ENCODE assay signal across 12 mouse cellular contexts in the genomic region with DNA sequence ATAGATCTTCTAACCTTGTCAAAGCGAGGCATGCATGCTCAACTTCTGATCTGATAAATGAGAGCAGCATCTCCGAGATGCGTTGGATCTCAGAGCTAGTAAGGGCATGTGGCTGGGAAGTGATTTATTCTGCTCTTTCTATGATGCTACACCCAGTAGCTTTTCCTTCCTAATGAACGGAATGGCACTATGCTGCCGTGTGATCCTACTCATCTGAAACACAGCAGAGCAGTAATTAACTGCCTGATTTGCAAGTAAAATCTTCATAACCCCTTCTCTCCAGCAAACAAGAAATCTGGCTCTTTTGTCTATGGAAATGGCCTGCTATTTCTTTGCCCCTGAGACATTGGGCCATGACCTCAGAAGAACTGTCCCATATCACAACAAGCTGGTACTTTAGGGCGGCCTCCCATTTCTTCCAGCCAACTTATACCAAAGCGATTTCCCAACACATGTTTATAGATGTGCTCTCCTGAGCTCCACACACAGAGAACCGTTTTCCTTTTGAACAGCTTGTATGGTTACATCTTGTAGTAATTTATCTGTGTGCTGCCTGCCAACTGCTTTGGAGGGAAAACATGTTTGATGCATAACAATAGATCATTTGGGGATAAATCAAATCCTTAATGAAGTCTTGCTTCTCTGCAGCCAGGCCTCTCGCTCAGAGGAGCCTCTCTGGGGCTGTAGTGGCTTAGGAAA.
DNase-seq lines count a peak whose midpoint lies in the region; ATAC-seq and TF ChIP-seq lines count a peak whose summit lies in the region.
"Had no signal": no experiment of that assay in that cellular context is flagged by ENCODE, and none has a peak within 500 bp of the region (broad histone marks: within the 10 kb centered on the region; RNA-seq: fewer than 3 reads in every experiment).

No protein-coding gene starts in this region.

- DNase-seq in gastrocnemius, adult 2 months: peak; percentile 46
- DNase-seq in gastrocnemius, postnatal 4 days (ENCODE audit: low spot score in 2 of 2): no peak
- DNase-seq in lung, postnatal 25 days (ENCODE audit: low spot score): peak; percentile 4
- DNase-seq in lung, postnatal 4 days: no peak
- peak; percentile 81 for DNase-seq in forebrain, embryonic 14.5 days (ENCODE audit: low spot score)
- DNase-seq in urinary bladder, adult 18-20 months (ENCODE audit: low spot score in 2 of 2): no peak
- DNase-seq in cerebellum, adult 8-10 months: no peak
- DNase-seq: kidney, adult 18-20 months; retina, postnatal 1 day had no signal

- no peak for TF ChIP-seq CTCF in gastrocnemius, adult 2 months (IDR thresholded peaks at IDR 0.05)

- no peak overlapping the region for H3K4me2 ChIP-seq in forebrain, embryonic 14.5 days (ENCODE audit: low read length)
- H3K4me2 ChIP-seq in neural tube, embryonic 14.5 days (ENCODE audit: low read depth, low read length): no peak overlapping the region
- H3K4me2 ChIP-seq: midbrain, embryonic 12.5 days had no signal

- intact Hi-C loops in gastrocnemius, adult 2 months (cut with DNase I): no loop called here

- H3K27ac ChIP-seq in gastrocnemius, adult 2 months: peak overlapping the region; percentile 66
- peak overlapping the region; percentile 61; the same call in 1 of the 2 replicates for H3K27ac ChIP-seq in forebrain, embryonic 14.5 days (ENCODE audit: low read depth, low read length)
- 0 out of 2 replicates have a peak overlapping the region, but pooled peaks have one; percentile 12 for H3K27ac ChIP-seq in neural tube, embryonic 14.5 days (ENCODE audit: low read depth, low read length)
- H3K27ac ChIP-seq: midbrain, embryonic 12.5 days had no signal

- H3K36me3 ChIP-seq in forebrain, embryonic 14.5 days (ENCODE audit: control insufficient read depth, insufficient read depth, low read length): no peaks in the 10 kb centered on the region
- H3K36me3 ChIP-seq in neural tube, embryonic 14.5 days (ENCODE audit: control insufficient read depth, insufficient read depth, low read length): no peaks in the 10 kb centered on the region
- H3K36me3 ChIP-seq: midbrain, embryonic 12.5 days had no signal

- peak; percentile 89 for ATAC-seq in forebrain, embryonic 14.5 days
- peak; percentile 82 for ATAC-seq in neural tube, embryonic 14.5 days (ENCODE audit: low read depth)
- ATAC-seq: CD4-positive, CD25-positive, alpha-beta regulatory T cell, adult 4 months had no signal

- peaks cover 9% of the 10 kb centered on the region; the same call in 1 of the 2 replicates for H3K4me1 ChIP-seq in forebrain, embryonic 14.5 days (ENCODE audit: control insufficient read depth, insufficient read depth, low read length)
- H3K4me1 ChIP-seq in neural tube, embryonic 14.5 days (ENCODE audit: control insufficient read depth, insufficient read depth, low read length): no peaks in the 10 kb centered on the region

- H3K27me3 ChIP-seq in forebrain, embryonic 14.5 days (replicated peaks; ENCODE audit: control insufficient read depth, insufficient read depth, low read length): no peaks in the 10 kb centered on the region
- H3K27me3 ChIP-seq in neural tube, embryonic 14.5 days (ENCODE audit: control insufficient read depth, insufficient read depth, low read length): no peaks in the 10 kb centered on the region
- H3K27me3 ChIP-seq: midbrain, embryonic 12.5 days had no signal

- WGBS in forebrain, embryonic 14.5 days: 37% methylated on average over 9 of the region's 9 CpGs
- 43% methylated on average over 9 of the region's 9 CpGs for WGBS in neural tube, embryonic 14.5 days

- no peak overlapping the region for H3K4me3 ChIP-seq in gastrocnemius, adult 2 months
- no peak overlapping the region for H3K4me3 ChIP-seq in forebrain, embryonic 14.5 days (ENCODE audit: low read depth, low read length)
- no peak overlapping the region for H3K4me3 ChIP-seq in neural tube, embryonic 14.5 days (ENCODE audit: low read depth, low read length)
- H3K4me3 ChIP-seq: midbrain, embryonic 12.5 days had no signal

- H3K9ac ChIP-seq in forebrain, embryonic 14.5 days (ENCODE audit: low read length): no peak overlapping the region
- H3K9ac ChIP-seq in neural tube, embryonic 14.5 days (replicated peaks; ENCODE audit: low read depth, low read length): no peak overlapping the region
- H3K9ac ChIP-seq: midbrain, embryonic 12.5 days had no signal

- no peaks in the 10 kb centered on the region for H3K9me3 ChIP-seq in forebrain, embryonic 14.5 days (replicated peaks; ENCODE audit: control insufficient read depth, low read length)
- H3K9me3 ChIP-seq in neural tube, embryonic 14.5 days (ENCODE audit: control insufficient read depth, low read length): no peaks in the 10 kb centered on the region
- H3K9me3 ChIP-seq: midbrain, embryonic 12.5 days had no signal

Comparison
In these comparisons a context has a peak if more than half of its experiments do, and no peak if none do; other contexts are left out.
1. DNase-seq: peak in gastrocnemius, adult 2 months (single experiment), lung, postnatal 25 days (single experiment) and forebrain, embryonic 14.5 days (single experiment); none in gastrocnemius, postnatal 4 days (0 of 2), lung, postnatal 4 days (0 of 2), urinary bladder, adult 18-20 months (0 of 2) and cerebellum, adult 8-10 months (single experiment).
2. H3K27ac ChIP-seq: peak in every context shown above with its lines; median percentile 66 in gastrocnemius, adult 2 months; 61 in forebrain, embryonic 14.5 days; 12 in neural tube, embryonic 14.5 days.